Mouse (Mus musculus): ENCODE data around the gene Dnase1l1. TPM values are rescaled to one million over a fixed set of nuclear protein-coding genes. Genes with fewer than 3 reads are reported as not detected.

Dnase1l1 gene
- 27.7 and 33.0 TPM in 2 replicates for polyA plus RNA-seq (2015; fragmentation: Nextera tagmentation; extraction: Ambion mirVana)

DNA sequence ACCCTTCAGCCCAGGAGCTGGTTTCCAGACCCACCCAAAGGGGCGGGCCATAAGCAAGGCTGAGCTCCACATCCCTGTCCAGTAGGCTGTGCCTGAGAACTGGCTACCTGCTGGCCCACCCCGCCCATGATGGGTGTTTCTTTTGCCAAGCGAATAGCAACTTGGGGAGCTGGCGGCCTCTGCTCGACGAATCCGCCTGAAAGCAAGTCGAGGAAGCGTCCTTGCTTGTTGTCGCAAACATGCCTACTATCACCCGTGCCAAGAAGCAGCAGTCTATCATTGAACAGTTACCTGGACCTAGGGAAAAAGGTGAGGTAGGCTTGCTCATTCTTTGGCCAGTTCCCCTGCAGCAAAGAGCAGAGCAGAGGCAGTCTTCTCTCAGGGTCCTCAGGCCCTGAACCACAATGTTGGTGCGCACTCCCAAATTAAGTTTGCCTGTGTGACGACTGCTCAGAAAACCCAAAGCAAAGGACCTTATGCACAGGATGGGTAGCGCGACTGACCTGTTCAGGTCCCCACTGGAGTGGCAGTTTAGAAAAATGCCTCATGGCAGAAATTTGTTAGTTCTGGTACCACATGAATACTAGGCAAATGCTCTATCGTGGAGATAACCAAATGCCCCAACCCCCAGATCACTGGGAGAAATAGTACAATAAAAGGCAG lies at the start of gene Dnase1l1, which contains the start of gene Taz:
Dnase1l1 (minus strand) TSS at position 606 of the 663 bp plus-strand sequence.
Taz (plus strand) TSS at position 181 of the 663 bp plus-strand sequence.
- peak within 1 kb of the TSS; percentile 59 for H3K4me2 ChIP-seq (replicated peaks; ENCODE audit: low read depth, low read length)
- no peaks in the 10 kb centered on the region for H3K9me3 ChIP-seq (ENCODE audit: low read length)
- peak; percentile 93 for ATAC-seq
- no peak for TF ChIP-seq EP300 (IDR thresholded peaks at IDR 0.05)
- TF ChIP-seq CTCF (IDR thresholded peaks at IDR 0.05), result peak; percentile 20; the same call in 1 of the 2 replicates
- no peaks in the 10 kb centered on the region for H3K27me3 ChIP-seq (replicated peaks; ENCODE audit: insufficient read depth, low read length)
- H3K4me1 ChIP-seq (ENCODE audit: insufficient read depth, low read depth, low read length), result no peaks in the 10 kb centered on the region; the same call in 1 of the 2 replicates
- DNase-seq (ENCODE audit: low spot score), result peak; percentile 95
- peak within 1 kb of the TSS; percentile 42 for H3K4me3 ChIP-seq (ENCODE audit: low read depth, low read length)
- peak within 1 kb of the TSS; percentile 86 for H3K27ac ChIP-seq (ENCODE audit: low read length)
- 9% methylated on average over 16 of the region's 16 CpGs for WGBS
- H3K9ac ChIP-seq (replicated peaks; ENCODE audit: low read depth), result peak within 1 kb of the TSS; percentile 44
- H3K36me3 ChIP-seq (ENCODE audit: insufficient read depth, low read length), result no peaks in the 10 kb centered on the region

DNA sequence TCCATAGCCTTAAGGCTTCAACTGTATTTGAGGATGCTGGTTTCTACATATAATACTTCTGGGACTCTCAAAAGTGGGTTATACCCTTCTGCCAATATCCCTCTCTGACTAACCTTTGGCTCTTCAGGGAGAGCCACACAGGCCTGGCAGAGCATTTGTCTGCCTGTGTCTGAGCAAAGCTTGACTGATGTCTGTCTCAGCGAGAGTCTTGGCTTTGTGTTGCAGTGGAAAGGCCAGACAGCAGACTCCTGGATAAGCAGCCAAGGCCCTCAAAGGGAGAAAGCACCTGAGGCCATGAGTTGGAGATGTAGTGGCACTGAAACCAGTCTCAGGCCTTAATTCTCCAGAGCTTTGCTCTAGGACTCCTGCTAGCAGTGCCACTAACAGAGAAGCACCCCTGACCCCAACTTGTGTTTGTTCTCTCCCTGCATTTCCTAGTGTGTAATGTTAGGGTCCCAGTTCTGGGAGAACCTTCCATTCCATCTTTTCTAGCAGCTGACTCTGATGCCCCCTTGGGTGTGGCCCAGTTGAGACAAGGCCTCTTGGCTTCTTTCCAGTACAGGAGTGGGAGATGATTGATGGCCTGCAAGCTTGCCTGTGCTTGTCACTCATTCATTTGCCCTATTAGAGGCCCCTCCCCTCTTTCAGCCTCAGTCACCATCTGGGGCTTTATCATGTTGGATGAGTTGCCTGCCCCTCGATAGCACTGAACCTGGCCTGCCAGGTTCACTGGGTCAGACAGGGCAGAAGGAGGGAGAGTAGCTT lies 48.2 kb upstream of the Dnase1l1 start:
- Histone ChIP-seq H3K27me3 (replicated peaks; ENCODE audit: insufficient read depth, low read length) (no peaks in the 10 kb centered on the region), H3K4me2 (replicated peaks; ENCODE audit: low read depth, low read length) (no peak overlapping the region), H3K4me1 (ENCODE audit: insufficient read depth, low read depth, low read length) (no peaks in the 10 kb centered on the region), H3K9ac (replicated peaks; ENCODE audit: low read depth) (no peak overlapping the region), H3K27ac (ENCODE audit: low read length) (no peak overlapping the region), H3K4me3 (ENCODE audit: low read depth, low read length) (no peak overlapping the region), H3K36me3 (ENCODE audit: insufficient read depth, low read length) (no peaks in the 10 kb centered on the region), H3K9me3 (ENCODE audit: low read length) (no peaks in the 10 kb centered on the region)
- TF ChIP-seq CTCF (IDR thresholded peaks at IDR 0.05) (no peak), EP300 (IDR thresholded peaks at IDR 0.05) (no peak)
- WGBS, result 25% methylated on average over 2 of the region's 2 CpGs
- no peak for DNase-seq (ENCODE audit: low spot score)
- no peak for ATAC-seq

DNA sequence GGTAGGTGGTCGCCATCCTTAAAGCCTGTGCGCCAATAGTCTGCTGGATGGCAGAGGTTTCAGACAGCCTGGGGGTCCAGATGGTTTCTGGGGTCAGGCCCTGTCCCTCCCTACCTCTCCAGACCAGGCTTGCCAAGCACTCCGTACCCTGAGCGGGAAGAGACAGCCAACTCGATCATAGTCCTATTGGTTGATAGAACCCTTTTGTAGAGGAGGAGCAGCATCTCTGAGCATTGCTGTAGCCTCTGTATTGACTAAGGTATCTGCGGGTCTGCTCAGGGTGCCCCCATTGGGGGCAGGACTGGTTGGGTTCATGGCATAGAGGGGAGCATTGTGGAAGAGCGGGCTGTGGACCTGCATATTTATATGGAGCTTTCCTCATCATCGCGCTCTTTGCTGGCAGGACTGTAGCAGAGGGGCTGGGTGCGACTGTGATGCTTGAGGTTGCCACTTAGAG lies 47.1 kb upstream of the Dnase1l1 start:
- Histone ChIP-seq H3K36me3 (ENCODE audit: insufficient read depth, low read length) (no peaks in the 10 kb centered on the region), H3K27me3 (replicated peaks; ENCODE audit: insufficient read depth, low read length) (no peaks in the 10 kb centered on the region), H3K9ac (replicated peaks; ENCODE audit: low read depth) (no peak overlapping the region), H3K27ac (ENCODE audit: low read length) (no peak overlapping the region), H3K4me3 (ENCODE audit: low read depth, low read length) (peak overlapping the region; percentile 39), H3K9me3 (ENCODE audit: low read length) (no peaks in the 10 kb centered on the region), H3K4me1 (ENCODE audit: insufficient read depth, low read depth, low read length) (no peaks in the 10 kb centered on the region), H3K4me2 (replicated peaks; ENCODE audit: low read depth, low read length) (peak overlapping the region; percentile 66)
- peak; percentile 8 for ATAC-seq
- 15% methylated on average over 9 of the region's 10 CpGs for WGBS
- DNase-seq (ENCODE audit: low spot score), result no peak
- TF ChIP-seq CTCF (IDR thresholded peaks at IDR 0.05) (no peak), EP300 (IDR thresholded peaks at IDR 0.05) (no peak)

DNA sequence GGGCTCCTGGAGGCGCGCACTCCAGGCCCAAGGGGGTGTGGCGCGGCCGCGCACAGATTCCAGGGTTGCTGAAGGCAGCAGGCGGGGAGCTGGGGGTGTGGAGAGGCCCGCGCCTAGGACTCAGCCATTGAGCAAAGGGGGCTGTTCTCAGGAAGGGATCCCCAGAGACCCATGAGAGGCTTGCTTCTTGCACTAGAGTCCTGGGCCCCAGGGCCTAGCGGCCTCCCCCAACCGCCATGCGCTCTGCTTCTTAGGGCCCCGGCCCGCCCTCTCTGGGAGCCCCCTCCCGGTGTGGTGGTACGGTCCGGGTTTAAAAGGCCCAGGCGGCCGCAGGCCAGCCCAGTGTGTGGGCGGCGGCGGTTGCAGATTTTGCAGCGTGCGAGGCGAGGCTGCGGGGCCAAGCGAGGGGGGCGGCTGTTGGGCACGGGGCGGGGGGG lies 46.6 kb upstream of the Dnase1l1 start, which contains the start of gene Plxna3:
Plxna3 (plus strand) TSS at position 342 of the 437 bp plus-strand sequence.
- 17% methylated on average over 11 of the region's 30 CpGs for WGBS
- H3K27me3 ChIP-seq (replicated peaks; ENCODE audit: insufficient read depth, low read length), result no peaks in the 10 kb centered on the region

DNA sequence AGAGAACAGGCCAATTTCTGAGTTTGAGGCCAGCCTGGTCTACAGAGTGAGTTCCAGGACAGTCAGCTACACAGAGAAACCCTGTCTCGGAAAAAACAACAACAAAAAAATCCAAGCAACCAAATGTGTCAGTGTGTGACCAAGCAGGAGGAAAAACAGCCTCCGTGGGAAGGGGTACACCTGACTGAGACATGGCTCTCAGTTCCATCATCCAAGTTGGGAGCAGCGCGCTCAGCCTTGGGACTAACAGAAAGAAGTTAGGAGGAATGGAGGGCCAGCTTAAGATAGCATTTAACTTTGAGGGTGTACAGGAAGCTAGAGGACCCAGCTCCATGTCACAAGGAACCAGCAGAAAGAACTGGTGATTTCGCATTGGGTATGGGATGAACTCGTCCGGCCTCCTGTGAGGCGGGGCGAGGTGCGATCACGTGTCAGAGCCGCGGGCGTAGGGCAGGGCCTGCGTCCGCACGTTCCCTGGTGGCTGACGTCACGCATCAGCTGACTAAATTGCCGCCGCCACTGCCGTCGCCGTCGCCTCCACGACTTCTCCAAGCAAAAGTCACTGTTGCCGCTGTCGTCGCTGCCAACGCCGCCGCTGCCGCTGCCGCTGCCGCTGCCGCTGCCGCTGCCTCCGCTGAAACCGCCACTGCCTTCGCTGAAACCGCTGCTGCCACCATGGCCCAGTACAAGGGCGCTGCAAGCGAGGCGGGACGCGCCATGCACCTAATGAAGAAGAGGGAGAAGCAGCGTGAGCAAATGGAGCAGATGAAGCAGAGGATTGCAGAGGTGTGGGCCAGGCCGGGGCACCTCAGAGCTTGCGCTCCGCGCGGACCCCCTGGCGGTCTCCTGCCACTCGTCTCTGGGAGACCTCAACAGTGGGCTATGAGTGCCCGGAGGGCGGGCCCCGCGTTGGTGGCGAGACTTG lies 30.7 kb upstream of the Dnase1l1 start, which contains the start of gene Fam50a:
Fam50a (plus strand) TSS at position 494 of the 925 bp plus-strand sequence.
- Histone ChIP-seq H3K4me2 (replicated peaks; ENCODE audit: low read depth, low read length) (peak within 1 kb of the TSS; percentile 66), H3K36me3 (ENCODE audit: insufficient read depth, low read length) (no peaks in the 10 kb centered on the region), H3K9ac (replicated peaks; ENCODE audit: low read depth) (peak within 1 kb of the TSS; percentile 70), H3K27ac (ENCODE audit: low read length) (peak within 1 kb of the TSS; percentile 83), H3K4me3 (ENCODE audit: low read depth, low read length) (peak within 1 kb of the TSS; percentile 54), H3K27me3 (replicated peaks; ENCODE audit: insufficient read depth, low read length) (no peaks in the 10 kb centered on the region), H3K4me1 (ENCODE audit: insufficient read depth, low read depth, low read length) (no peaks in the 10 kb centered on the region), H3K9me3 (ENCODE audit: low read length) (no peaks in the 10 kb centered on the region)
- TF ChIP-seq EP300 (IDR thresholded peaks at IDR 0.05) (no peak), CTCF (IDR thresholded peaks at IDR 0.05) (peak; percentile 19; the same call in 1 of the 2 replicates)
- WGBS, result 11% methylated on average over 46 of the region's 59 CpGs
- peak; percentile 99 for ATAC-seq
- DNase-seq (ENCODE audit: low spot score), result peak; percentile 94

More for the DNA sequence above, 46.6 kb upstream of the Dnase1l1 start, which contains the start of gene Plxna3:
- Histone ChIP-seq H3K27ac (ENCODE audit: low read length) (no peak within 1 kb of the TSS), H3K9me3 (ENCODE audit: low read length) (no peaks in the 10 kb centered on the region), H3K4me3 (ENCODE audit: low read depth, low read length) (peak within 1 kb of the TSS; percentile 39), H3K36me3 (ENCODE audit: insufficient read depth, low read length) (no peaks in the 10 kb centered on the region), H3K4me2 (replicated peaks; ENCODE audit: low read depth, low read length) (peak within 1 kb of the TSS; percentile 66), H3K4me1 (ENCODE audit: insufficient read depth, low read depth, low read length) (no peaks in the 10 kb centered on the region), H3K9ac (replicated peaks; ENCODE audit: low read depth) (0 out of 2 replicates have a peak within 1 kb of the TSS, but pooled peaks have one; percentile 36)
- peak; percentile 74 for DNase-seq (ENCODE audit: low spot score)
- no peak for TF ChIP-seq EP300 (IDR thresholded peaks at IDR 0.05)
- TF ChIP-seq CTCF (IDR thresholded peaks at IDR 0.05), result peak; percentile 2; the same call in 1 of the 2 replicates
- ATAC-seq, result peak; percentile 96
